Mouse (Mus musculus) midbrain, embryonic 11.5 days (tissue): ENCODE data around the gene Pdia2. TPM values are rescaled to one million over a fixed set of nuclear protein-coding genes. Genes with fewer than 3 reads are reported as not detected.

ENCODE experiments used
- polyA plus RNA-seq: library from polyadenylated mRNA; unstranded; fragments of >200 nt; fragmentation: Nextera tagmentation; extraction: Ambion mirVana; gene quantifications from 2 replicates; pipeline ENCODE4 v1.2.1, GENCODE M21; 2014

Pdia2 gene
- polyA plus RNA-seq, 1 experiment from 2014 or later: 0.30 TPM

Other genes with a start within 250 kb of the Pdia2 start
- gene A930017K11Rik, start 246.5 kb downstream of the Pdia2 start, polyA plus RNA-seq: not detected in 2 replicates
- 19.0 and 21.5 TPM in 2 replicates for gene Capn15, start 213.3 kb downstream of the Pdia2 start, polyA plus RNA-seq
- 18.1 and 18.2 TPM in 2 replicates for gene Rab11fip3, start 129.5 kb downstream of the Pdia2 start, polyA plus RNA-seq
- 17.0 and 18.1 TPM in 2 replicates for gene Decr2, start 108.8 kb downstream of the Pdia2 start, polyA plus RNA-seq
- 51.5 and 57.7 TPM in 2 replicates for gene Nme4, start 103.5 kb downstream of the Pdia2 start, polyA plus RNA-seq
- gene Tmem8, start 85.8 kb downstream of the Pdia2 start, polyA plus RNA-seq: 1.1 and 1.3 TPM in 2 replicates
- 256 and 275 TPM in 2 replicates for gene Mrpl28, start 75.6 kb downstream of the Pdia2 start, polyA plus RNA-seq
- 11.4 and 12.7 TPM in 2 replicates for gene Axin1, start 60.4 kb downstream of the Pdia2 start, polyA plus RNA-seq
- gene Rgs11, start 3.9 kb upstream of the Pdia2 start, polyA plus RNA-seq: 0.18 and 0.40 TPM in 2 replicates
- gene Arhgdig, start 8.7 kb upstream of the Pdia2 start, polyA plus RNA-seq: 5.8 and 6.4 TPM in 2 replicates
- 16.9 and 19.6 TPM in 2 replicates for gene Fam234a, start 45.2 kb upstream of the Pdia2 start, polyA plus RNA-seq
- 127 and 137 TPM in 2 replicates for gene Luc7l, start 53.8 kb upstream of the Pdia2 start, polyA plus RNA-seq
- gene Neurl1b, start 215.7 kb upstream of the Pdia2 start, polyA plus RNA-seq: 0.18 and 0.46 TPM in 2 replicates